Mouse (Mus musculus) C2C12 (cell line): Measurements from ENCODE around the gene Sh2d6. TPM values are rescaled to one million over a fixed set of nuclear protein-coding genes. Genes with fewer than 3 reads are reported as not detected.

Experiments
- H3K27me3 ChIP-seq: one replicate; pipeline ENCODE4 v1.6.1; 2011; ENCODE audit not compliant: control insufficient read depth, insufficient read depth, insufficient read length
- H3K36me3 ChIP-seq: one replicate; pipeline ENCODE4 v1.6.1; 2011; ENCODE audit not compliant: control insufficient read depth, insufficient read depth
- H3K4me3 ChIP-seq: one replicate; pipeline ENCODE4 v1.5.1; 2011; ENCODE audit warnings: mild to moderate bottlenecking, control low read depth; ENCODE audit not compliant: poor library complexity, insufficient read depth, severe bottlenecking
- H3K79me2 ChIP-seq: one replicate; pipeline ENCODE4 v1.6.1; 2011; ENCODE audit not compliant: control insufficient read depth, insufficient read depth
- H3K79me3 ChIP-seq: one replicate; pipeline ENCODE4 v1.6.1; 2011; ENCODE audit warnings: low read depth, control low read depth
- H3ac ChIP-seq: one replicate; pipeline ENCODE3; 2011; ENCODE audit warnings: low read depth; ENCODE audit not compliant: control insufficient read depth, insufficient read length
- CEBPB ChIP-seq: IDR thresholded peaks from one replicate; pipeline ENCODE4 v1.6.1; 2011; ENCODE audit warnings: low read depth, mild to moderate bottlenecking, control low read depth, moderate library complexity
- CTCF ChIP-seq: IDR thresholded peaks from one replicate; pipeline ENCODE4 v1.5.1; 2011; ENCODE audit not compliant: control insufficient read depth, insufficient read depth, insufficient read length
- FOSL1 ChIP-seq: IDR thresholded peaks from one replicate; pipeline ENCODE4 v1.8.0; 2011; ENCODE audit warnings: mild to moderate bottlenecking, low read length; ENCODE audit not compliant: poor library complexity, insufficient read depth, severe bottlenecking
- MAX ChIP-seq: IDR thresholded peaks from one replicate; pipeline ENCODE4 v1.6.1; 2011; ENCODE audit warnings: mild to moderate bottlenecking, control low read depth
- MYOD1 ChIP-seq: IDR thresholded peaks from one replicate; pipeline ENCODE4 v1.6.1; 2011; ENCODE audit warnings: low read depth; ENCODE audit not compliant: control insufficient read depth, insufficient read length
- MYOG ChIP-seq: IDR thresholded peaks from one replicate; pipeline ENCODE4 v1.6.1; 2011; ENCODE audit not compliant: control insufficient read depth, insufficient read length; ENCODE audit errors: extremely low read depth
- USF1 ChIP-seq: IDR thresholded peaks from one replicate; pipeline ENCODE4 v1.6.1; 2011; ENCODE audit warnings: low read depth, mild to moderate bottlenecking, control low read depth, moderate library complexity
- polyA plus RNA-seq: library from polyadenylated mRNA; unstranded; fragments of >200 nt; fragmentation: generic; extraction: Trizol; gene quantifications from one replicate; pipeline ENCODE4 v1.2.1, GENCODE M21; 2012; ENCODE audit warnings: missing spikeins

Gene Sh2d6
- polyA plus RNA-seq, 1 experiment = 0.26 TPM

DNA sequence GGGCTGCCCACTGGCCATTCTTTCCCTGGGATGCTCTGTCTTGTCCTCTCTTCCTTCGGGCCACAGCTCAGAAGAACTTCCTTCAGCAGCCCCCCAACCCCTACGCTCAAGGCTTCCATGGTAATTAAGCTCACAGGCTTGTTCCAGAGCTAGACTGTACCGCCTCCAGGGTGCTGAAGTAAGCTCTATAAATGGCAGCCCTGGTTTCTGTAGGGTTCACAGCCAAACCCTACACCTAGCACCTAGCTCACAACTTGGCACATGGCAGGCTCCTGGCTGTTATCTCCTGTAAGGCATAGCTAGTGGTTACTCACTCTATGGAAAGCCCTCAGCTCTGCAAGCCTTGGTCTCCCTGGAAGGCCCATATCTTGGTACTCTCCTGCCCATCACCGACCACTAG, 11.1 kb upstream of the Sh2d6 start:
- Histone ChIP-seq H3K79me3 (no peaks in the 10 kb centered on the region), H3ac (no peak overlapping the region), H3K79me2 (no peaks in the 10 kb centered on the region), H3K4me3 (no peak overlapping the region), H3K36me3 (no peaks in the 10 kb centered on the region), H3K27me3 (no peaks in the 10 kb centered on the region)
- TF ChIP-seq CEBPB = no peak

DNA sequence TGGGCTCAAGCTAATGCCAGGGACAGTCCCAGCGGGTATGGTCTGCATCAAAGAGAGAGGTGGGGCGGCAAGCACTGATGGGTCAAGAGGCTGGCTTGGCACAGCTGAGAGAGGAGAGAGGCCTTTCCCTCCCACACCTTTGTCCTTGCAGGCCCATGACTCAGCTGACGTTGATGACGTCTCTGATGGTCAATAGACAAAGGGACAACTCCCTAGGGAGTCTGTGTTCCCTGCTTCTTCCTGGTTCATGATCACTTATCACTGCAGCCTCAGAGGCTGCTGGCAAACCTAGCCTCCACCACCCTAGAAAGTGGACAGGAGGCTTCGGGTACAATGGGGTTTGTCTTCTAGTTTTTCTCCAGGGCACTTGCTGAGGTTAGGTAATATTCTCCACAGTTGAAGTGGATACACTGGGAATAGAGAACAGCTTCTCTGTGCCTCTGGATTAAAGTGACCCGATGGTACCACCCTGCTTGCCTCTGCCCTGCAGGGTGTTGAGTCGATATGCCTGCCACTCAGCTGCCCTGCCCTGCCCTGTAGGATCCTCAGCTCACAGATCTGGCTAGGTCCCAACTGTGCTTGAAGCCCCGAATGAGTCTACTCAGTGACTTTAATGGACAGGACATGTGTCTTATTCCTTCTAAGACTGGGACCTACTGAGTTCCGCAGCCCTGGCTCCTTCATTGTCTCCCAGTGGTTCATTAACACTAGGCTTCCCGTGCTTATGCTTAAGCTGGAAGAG, 7.1 kb upstream of the Sh2d6 start:
- no peak overlapping the region for H3K4me3 ChIP-seq
- no peaks in the 10 kb centered on the region for H3K79me2 ChIP-seq
- H3K27me3 ChIP-seq = no peaks in the 10 kb centered on the region
- H3K79me3 ChIP-seq = no peaks in the 10 kb centered on the region
- no peak overlapping the region for H3ac ChIP-seq
- TF ChIP-seq CEBPB = no peak
- no peak for TF ChIP-seq FOSL1
- TF ChIP-seq CTCF = no peak
- no peak for TF ChIP-seq MAX
- TF ChIP-seq MYOG = no peak
- TF ChIP-seq USF1 = no peak
- H3K36me3 ChIP-seq = no peaks in the 10 kb centered on the region

DNA sequence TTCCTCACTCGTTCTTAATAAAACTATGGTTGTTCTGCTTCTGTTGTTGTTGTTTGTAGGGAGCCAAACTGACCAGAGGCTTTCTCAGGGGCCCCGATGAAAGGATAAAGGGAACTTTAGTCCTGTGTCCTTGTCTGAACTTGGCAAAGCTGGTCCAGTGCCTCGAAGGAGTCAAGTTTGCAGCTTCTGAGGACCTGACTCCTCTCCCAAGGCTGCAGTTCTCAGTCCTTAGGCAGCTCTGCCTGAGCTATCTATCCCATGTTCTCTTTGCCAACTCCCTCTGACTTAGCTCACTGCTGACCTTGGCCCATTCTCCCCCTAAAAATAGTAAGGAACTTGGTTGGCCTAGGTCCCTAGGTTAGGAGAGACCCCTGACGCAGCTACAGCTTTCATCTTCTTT, 5.6 kb upstream of the Sh2d6 start:
- Histone ChIP-seq H3ac (no peak overlapping the region), H3K36me3 (no peaks in the 10 kb centered on the region), H3K79me3 (no peaks in the 10 kb centered on the region), H3K79me2 (no peaks in the 10 kb centered on the region), H3K27me3 (no peaks in the 10 kb centered on the region), H3K4me3 (no peak overlapping the region)
- TF ChIP-seq CEBPB (no peak), MAX (no peak), CTCF (no peak), MYOG (no peak), USF1 (no peak), FOSL1 (no peak), MYOD1 (no peak)

DNA sequence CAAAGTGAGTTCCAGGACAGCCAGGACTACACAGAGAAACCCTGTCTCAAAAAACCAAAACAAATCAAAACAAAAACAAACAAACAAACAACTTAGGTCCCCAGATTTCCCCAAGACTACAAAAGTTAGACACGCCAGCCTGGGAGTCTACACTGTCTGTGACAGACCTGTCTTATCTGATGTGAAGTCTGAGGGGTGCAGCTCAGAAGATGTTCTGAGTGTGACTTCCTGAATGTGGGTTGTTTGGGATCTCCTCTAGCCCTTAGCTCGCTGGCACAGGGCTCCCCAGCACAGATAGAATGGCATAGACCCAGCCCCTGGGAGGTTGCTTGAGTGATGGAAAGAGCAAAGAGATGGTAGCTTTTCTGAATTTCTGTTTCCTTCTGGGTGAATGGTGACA, 2.7 kb upstream of the Sh2d6 start:
- TF ChIP-seq CEBPB (no peak), MYOG (no peak), USF1 (no peak), FOSL1 (no peak), CTCF (no peak), MAX (no peak), MYOD1 (no peak)
- Histone ChIP-seq H3ac (no peak overlapping the region), H3K4me3 (no peak overlapping the region), H3K79me3 (no peaks in the 10 kb centered on the region), H3K79me2 (no peaks in the 10 kb centered on the region), H3K27me3 (no peaks in the 10 kb centered on the region), H3K36me3 (no peaks in the 10 kb centered on the region)

DNA sequence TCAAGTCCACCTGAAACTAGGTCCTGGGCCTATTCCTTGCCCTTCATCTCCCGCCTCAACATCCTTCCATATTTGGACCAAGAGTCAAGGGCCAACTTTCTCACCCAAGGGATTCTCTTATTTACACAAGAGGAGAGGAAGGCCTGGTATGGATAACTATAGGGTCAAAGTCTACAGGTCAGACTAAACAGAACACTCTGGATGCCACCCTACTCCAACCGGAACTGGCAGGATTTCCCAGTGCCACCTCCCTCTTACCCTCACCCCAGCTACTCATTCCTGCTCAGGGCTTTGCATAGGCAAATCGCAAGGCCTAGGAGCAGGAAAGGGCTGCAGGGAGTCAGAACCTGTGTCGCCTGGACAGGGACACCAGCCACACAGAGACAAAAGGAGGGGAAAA, 1.7 kb upstream of the Sh2d6 start:
- Histone ChIP-seq H3ac (no peak overlapping the region), H3K27me3 (no peaks in the 10 kb centered on the region), H3K4me3 (no peak overlapping the region), H3K79me3 (no peaks in the 10 kb centered on the region), H3K36me3 (no peaks in the 10 kb centered on the region), H3K79me2 (no peaks in the 10 kb centered on the region)
- TF ChIP-seq CEBPB (no peak), FOSL1 (no peak), MAX (no peak), MYOD1 (no peak), USF1 (no peak), MYOG (no peak), CTCF (no peak)

DNA sequence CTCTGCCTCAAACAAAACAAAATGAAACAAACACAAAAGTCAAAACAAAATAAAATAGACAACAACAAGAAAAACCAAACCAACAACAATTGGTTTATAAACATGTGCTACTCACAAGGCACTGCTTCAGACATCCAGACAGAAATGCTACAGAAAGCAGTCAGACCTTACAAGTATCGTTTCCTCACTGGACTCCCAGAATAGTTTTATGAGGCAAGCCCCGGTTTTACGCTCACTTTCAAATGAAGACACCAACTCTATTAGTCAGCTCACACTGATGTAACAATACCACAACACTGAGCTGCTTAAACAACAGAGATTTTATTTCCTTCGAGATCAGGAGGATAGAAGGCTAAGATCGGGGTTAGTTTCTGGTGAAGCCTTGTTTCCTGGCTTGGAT, 781 bp upstream of the Sh2d6 start:
- Histone ChIP-seq H3K36me3 (no peaks in the 10 kb centered on the region), H3K79me3 (no peaks in the 10 kb centered on the region), H3K27me3 (no peaks in the 10 kb centered on the region), H3ac (no peak overlapping the region), H3K4me3 (no peak overlapping the region), H3K79me2 (no peaks in the 10 kb centered on the region)
- TF ChIP-seq CEBPB (no peak), USF1 (no peak), CTCF (no peak), MAX (no peak), MYOG (no peak), FOSL1 (no peak), MYOD1 (no peak)

DNA sequence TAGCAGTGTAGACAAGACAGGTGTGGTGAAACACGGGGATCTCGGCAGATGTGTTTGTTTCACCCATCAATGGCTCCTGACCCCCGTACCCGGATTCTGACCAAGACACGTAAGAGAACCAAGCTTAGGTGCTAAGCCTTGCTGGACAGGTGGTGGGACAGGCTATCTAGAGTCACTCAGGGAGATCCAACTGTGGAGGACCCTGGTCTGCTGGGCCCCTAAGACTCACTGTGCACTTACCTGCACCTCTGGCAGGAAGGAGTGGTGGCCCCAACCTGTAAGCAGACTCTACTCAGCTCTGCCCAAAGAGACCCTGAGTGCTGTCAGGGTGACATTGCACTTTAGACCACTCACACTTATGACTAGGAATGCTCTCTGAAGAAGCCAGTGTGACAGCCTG, 603 bp downstream of the Sh2d6 start:
- H3K4me3 ChIP-seq = no peak overlapping the region
- no peaks in the 10 kb centered on the region for H3K79me2 ChIP-seq
- H3K36me3 ChIP-seq = no peaks in the 10 kb centered on the region
- no peaks in the 10 kb centered on the region for H3K27me3 ChIP-seq
- TF ChIP-seq CTCF (no peak), FOSL1 (no peak)
- no peak overlapping the region for H3ac ChIP-seq
- no peaks in the 10 kb centered on the region for H3K79me3 ChIP-seq
